Mouse (Mus musculus) heart, postnatal 0 days (tissue): ENCODE results near the gene Dhrs7. TPM values are rescaled to one million over a fixed set of nuclear protein-coding genes. Genes with fewer than 3 reads are reported as not detected.

Source experiments
- ATAC-seq: fragments of 200-750 bp; cut with Nextera tagmentation; 2 replicates; pipeline ENCODE4 v1.8.0; 2017; ENCODE audit warnings: low read depth, moderate number of reproducible peaks, moderate library complexity; ENCODE audit not compliant: insufficient read depth
- DNase-seq: peaks from one replicate; pipeline ENCODE4 v3.0.0-alpha.2; 2016; ENCODE audit warnings: low spot score
- H3K27ac ChIP-seq: fragments of 300-500 bp; sonication (generic); 2 replicates; pipeline ENCODE4 v1.5.1; 2014; ENCODE audit warnings: low read depth, mild to moderate bottlenecking
- H3K27me3 ChIP-seq: fragments of 300-500 bp; sonication (generic); 2 replicates; pipeline ENCODE4 v1.6.1; 2014; ENCODE audit warnings: low read length, mixed read lengths; ENCODE audit not compliant: control insufficient read depth, insufficient read depth
- H3K36me3 ChIP-seq: fragments of 300-500 bp; sonication (generic); replicated peaks from 2 replicates; pipeline ENCODE4 v1.6.1; 2014; ENCODE audit warnings: low read length, mixed read lengths; ENCODE audit not compliant: control insufficient read depth, insufficient read depth
- H3K4me1 ChIP-seq: fragments of 300-500 bp; sonication (generic); 2 replicates; pipeline ENCODE4 v1.6.1; 2014; ENCODE audit warnings: antibody characterized with exemption; ENCODE audit not compliant: control insufficient read depth, insufficient read depth
- H3K4me2 ChIP-seq: fragments of 300-500 bp; sonication (generic); 2 replicates; pipeline ENCODE4 v1.6.1; 2014; ENCODE audit warnings: low read depth, mild to moderate bottlenecking, low read length, moderate library complexity
- H3K4me3 ChIP-seq: fragments of 300-500 bp; sonication (generic); 2 replicates; pipeline ENCODE4 v1.5.1; 2014; ENCODE audit warnings: low read depth, low read length
- H3K9ac ChIP-seq: fragments of 300-500 bp; sonication (generic); replicated peaks from 2 replicates; pipeline ENCODE4 v1.6.1; 2014; ENCODE audit warnings: low read depth, low read length, mixed read lengths
- H3K9me3 ChIP-seq: fragments of 300-500 bp; sonication (generic); replicated peaks from 2 replicates; pipeline ENCODE4 v1.6.1; 2016; ENCODE audit warnings: low read length; ENCODE audit not compliant: control insufficient read depth
- CTCF ChIP-seq: IDR thresholded peaks from 2 replicates; pipeline ENCODE4 v1.5.1; 2016; ENCODE audit warnings: antibody characterized with exemption, control low read depth, low read depth
- EP300 ChIP-seq: IDR thresholded peaks from 2 replicates; pipeline ENCODE4 v1.6.1; 2016; ENCODE audit warnings: antibody characterized with exemption, low read depth
- WGBS: fragments of 180-500 bp; shearing (Covaris S2); extraction: QIAGEN DNeasy Blood & Tissue Kit; methylation state at CpG from one replicate; pipeline ENCODE4 v1.1.7; 2014; 5-methylcytosine and 5-hydroxymethylcytosine counted together
- polyA plus RNA-seq: library from polyadenylated mRNA; unstranded; fragments of >200 nt; fragmentation: Nextera tagmentation; extraction: Ambion mirVana; gene quantifications from 2 replicates; pipeline ENCODE4 v1.2.1, GENCODE M21; 2015
- total RNA-seq: library from RNA; depleted of rRNA; stranded (reverse); fragments of >200 nt; gene quantifications from 2 replicates; pipeline ENCODE4 v1.2.3, GENCODE M21; 2014; ENCODE audit warnings: low replicate concordance

Dhrs7 gene
- total and polyA plus RNA-seq, 2 experiments from 2014 or later, result 91.6 to 227 TPM

DNA sequence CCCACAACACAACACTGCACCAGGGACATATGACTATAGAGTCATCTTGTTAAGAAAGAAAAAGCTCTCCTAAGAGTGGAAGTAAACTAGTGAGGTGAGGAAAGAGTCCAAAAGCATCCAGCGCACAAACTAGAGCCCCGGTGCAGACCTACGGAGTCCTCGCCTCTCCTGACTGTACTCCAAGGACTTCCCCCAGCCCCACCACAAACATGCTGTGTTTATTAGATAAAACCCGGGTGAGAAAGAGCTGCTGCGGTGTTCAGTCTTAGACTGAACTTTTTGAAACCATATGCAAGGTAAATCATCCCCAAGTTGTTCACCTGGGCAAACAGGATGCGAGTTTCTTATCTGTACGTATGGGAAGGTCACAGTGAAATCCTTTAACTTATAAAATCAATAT is 6.2 kb upstream of the Dhrs7 start:
- Histone ChIP-seq H3K4me2 (no peak overlapping the region), H3K4me3 (no peak overlapping the region), H3K36me3 (no peaks in the 10 kb centered on the region), H3K27me3 (no peaks in the 10 kb centered on the region), H3K27ac (no peak overlapping the region), H3K9ac (no peak overlapping the region), H3K4me1 (peaks cover 18% of the 10 kb centered on the region), H3K9me3 (peaks cover 5% of the 10 kb centered on the region; the same call in 1 of the 2 replicates)
- ATAC-seq (no peak), DNase-seq (no peak)
- TF ChIP-seq CTCF (no peak), EP300 (no peak)
- 80% methylated on average over 8 of the region's 8 CpGs for WGBS

DNA sequence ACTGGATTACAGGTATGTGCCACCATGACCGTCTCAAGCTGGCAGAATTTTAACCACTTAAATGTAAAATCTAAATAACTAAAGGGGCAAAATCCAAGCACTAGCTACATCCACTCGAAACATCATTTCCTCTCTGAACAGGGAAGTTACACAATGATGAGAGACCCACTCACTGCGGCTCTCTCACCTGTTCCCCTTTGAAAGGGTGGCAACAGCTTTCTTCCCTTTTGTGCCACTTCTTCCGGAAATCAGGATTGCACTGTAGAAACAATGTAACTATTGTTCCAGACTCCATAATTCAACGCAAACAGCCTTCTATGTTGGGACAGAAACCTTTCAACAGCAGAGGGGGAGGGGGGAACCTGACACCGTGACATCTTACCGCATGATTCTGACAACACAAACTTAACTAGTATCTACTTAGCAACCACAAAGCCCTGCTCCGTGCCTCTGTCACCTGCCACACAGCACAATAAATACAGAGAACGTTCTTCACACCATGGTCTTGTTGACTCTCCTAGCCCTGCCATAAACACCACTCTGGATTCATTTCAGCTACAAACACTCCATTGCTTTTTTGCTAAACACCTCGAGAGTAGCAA is 3.3 kb upstream of the Dhrs7 start:
- ATAC-seq (no peak), DNase-seq (no peak)
- Histone ChIP-seq H3K36me3 (no peaks in the 10 kb centered on the region), H3K9ac (no peak overlapping the region), H3K4me1 (peaks cover 17% of the 10 kb centered on the region), H3K27me3 (no peaks in the 10 kb centered on the region), H3K9me3 (peaks cover 5% of the 10 kb centered on the region; the same call in 1 of the 2 replicates), H3K27ac (peak overlapping the region; percentile 22; the same call in 1 of the 2 replicates), H3K4me3 (no peak overlapping the region), H3K4me2 (no peak overlapping the region)
- TF ChIP-seq CTCF (no peak), EP300 (no peak)
- WGBS, result 56% methylated on average over 10 of the region's 10 CpGs

DNA sequence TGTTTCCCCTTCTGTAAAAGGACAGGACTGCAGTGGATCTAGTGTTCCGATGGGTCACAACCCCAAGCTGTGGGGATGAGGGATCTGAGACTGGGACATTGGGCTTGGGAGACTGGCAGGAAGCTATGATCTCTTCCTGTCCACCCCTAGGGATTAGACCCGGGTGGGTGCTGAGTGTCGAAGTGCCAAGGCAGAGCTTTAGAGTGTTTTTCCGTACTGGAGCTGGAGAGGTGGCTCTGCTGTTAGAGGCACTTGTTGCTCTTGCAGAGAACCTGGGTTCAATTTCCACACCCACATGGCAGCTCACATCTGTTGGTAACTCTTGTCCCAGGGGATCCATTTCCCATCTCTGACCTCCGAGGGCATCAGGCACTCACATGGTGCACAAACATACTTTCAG is 1.3 kb upstream of the Dhrs7 start:
- H3K4me2 ChIP-seq, result no peak overlapping the region
- no peak overlapping the region for H3K4me3 ChIP-seq
- ATAC-seq (no peak), DNase-seq (no peak)
- no peaks in the 10 kb centered on the region for H3K36me3 ChIP-seq
- H3K9me3 ChIP-seq, result peaks cover 5% of the 10 kb centered on the region; the same call in 1 of the 2 replicates
- no peak overlapping the region for H3K9ac ChIP-seq
- H3K27me3 ChIP-seq, result no peaks in the 10 kb centered on the region
- TF ChIP-seq CTCF, result no peak
- TF ChIP-seq EP300, result no peak
- peak overlapping the region; percentile 92 for H3K27ac ChIP-seq
- peaks cover 17% of the 10 kb centered on the region for H3K4me1 ChIP-seq
- 53% methylated on average over 5 of the region's 5 CpGs for WGBS

DNA sequence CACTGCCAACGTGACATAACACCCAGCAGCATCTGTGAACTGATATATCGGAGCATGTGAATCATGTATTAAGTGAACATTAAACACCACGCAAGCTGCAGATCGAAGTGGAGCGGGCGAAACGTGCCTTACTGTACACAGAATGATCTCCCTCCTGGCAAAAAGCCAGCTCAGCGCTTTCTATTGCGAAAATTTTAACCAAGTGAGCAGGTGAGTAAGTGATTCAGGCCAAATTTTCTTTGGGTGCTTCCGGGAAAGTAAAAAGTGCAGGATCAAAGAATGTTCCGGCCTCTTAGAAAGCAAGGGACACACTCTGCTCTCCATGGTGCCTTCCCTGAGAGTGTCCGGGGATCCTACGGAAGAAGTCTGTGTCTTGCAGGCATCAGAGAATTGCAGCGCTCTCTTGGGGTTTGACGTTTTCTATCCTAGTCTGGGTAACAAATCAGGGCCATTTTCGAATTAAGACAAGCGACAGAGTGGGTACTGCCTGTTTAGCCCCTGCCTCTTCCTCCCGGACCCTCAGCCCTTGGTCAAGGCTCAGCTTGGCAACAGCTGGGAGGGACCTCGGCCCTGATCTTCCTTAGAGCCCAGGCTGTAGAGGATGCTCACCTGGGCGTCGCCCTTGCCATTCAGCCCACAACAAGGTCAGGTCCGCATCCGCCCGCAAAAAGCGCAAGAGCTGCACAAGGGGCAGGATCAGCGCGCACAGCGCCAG is 532 bp downstream of the Dhrs7 start:
- H3K27me3 ChIP-seq, result no peaks in the 10 kb centered on the region
- ATAC-seq, result peak; percentile 17
- peaks cover 17% of the 10 kb centered on the region for H3K4me1 ChIP-seq
- no peaks in the 10 kb centered on the region for H3K36me3 ChIP-seq
- TF ChIP-seq CTCF, result no peak
- TF ChIP-seq EP300, result no peak
- H3K27ac ChIP-seq, result peak overlapping the region; percentile 92
- peak overlapping the region; percentile 81 for H3K4me2 ChIP-seq
- H3K9me3 ChIP-seq, result peaks cover 3% of the 10 kb centered on the region; the same call in 1 of the 2 replicates
- peak overlapping the region; percentile 67 for H3K9ac ChIP-seq
- no peak for DNase-seq
- WGBS, result 2% methylated on average over 28 of the region's 28 CpGs
- H3K4me3 ChIP-seq, result peak overlapping the region; percentile 70

DNA sequence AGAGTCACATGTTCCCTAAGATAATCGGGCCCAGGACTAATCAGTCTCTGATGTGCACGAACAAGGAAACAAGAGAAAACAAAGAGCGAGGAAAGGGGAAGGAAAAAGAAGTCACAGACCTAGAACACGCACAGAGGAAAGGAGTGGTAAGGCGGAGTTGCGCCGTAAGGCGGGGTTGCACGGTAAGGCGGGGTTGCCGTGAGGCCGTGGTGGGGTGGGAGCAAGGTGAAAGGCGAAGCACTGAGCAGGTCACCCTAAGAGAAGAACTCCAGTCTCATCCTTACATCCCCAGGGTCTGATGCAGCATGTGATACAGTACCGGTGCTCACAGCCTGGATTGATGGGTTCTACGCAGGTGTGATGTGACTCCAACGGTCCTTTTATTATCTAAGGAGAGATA is 8.9 kb downstream of the Dhrs7 start:
- Histone ChIP-seq H3K9ac (no peak overlapping the region), H3K9me3 (no peaks in the 10 kb centered on the region), H3K4me2 (no peak overlapping the region), H3K27me3 (no peaks in the 10 kb centered on the region), H3K4me1 (no peaks in the 10 kb centered on the region), H3K4me3 (no peak overlapping the region), H3K27ac (no peak overlapping the region), H3K36me3 (peaks cover 47% of the 10 kb centered on the region)
- ATAC-seq, result no peak
- no peak for DNase-seq
- 91% methylated on average over 16 of the region's 16 CpGs for WGBS
- TF ChIP-seq EP300 (no peak), CTCF (no peak)
